Mouse (Mus musculus): ENCODE data around the gene Tspan2. TPM values are rescaled to one million over a fixed set of nuclear protein-coding genes. Genes with fewer than 3 reads are reported as not detected.
A peak's percentile ranks its signal among the peaks of the same experiment; 100 is the strongest.

The Tspan2 gene
- polyA plus RNA-seq, 1 experiment from 2014 or later: 7.1 TPM

GRCm38 (mm10) chr3:102704001-102704401 lies 30.3 kb upstream of the Tspan2 start:
- no peak for ATAC-seq (ENCODE audit: insufficient number of reproducible peaks, low FRiP score, low TSS enrichment, low read depth)
- no peaks in the 10 kb centered on the region for H3K36me3 ChIP-seq (ENCODE audit: control insufficient read depth, insufficient read depth, low read length)
- H3K4me1 ChIP-seq (ENCODE audit: control insufficient read depth, insufficient read depth, low read length): peaks cover 3% of the 10 kb centered on the region; the same call in 1 of the 2 replicates
- WGBS: 74% methylated on average over 4 of the region's 4 CpGs
- H3K4me3 ChIP-seq (ENCODE audit: low read depth, low read length): no peak overlapping the region
- H3K9ac ChIP-seq (ENCODE audit: low read length): no peak overlapping the region
- H3K27ac ChIP-seq (replicated peaks; ENCODE audit: low read depth, low read length): no peak overlapping the region
- DNase-seq (ENCODE audit: low spot score): no peak
- no peaks in the 10 kb centered on the region for H3K9me3 ChIP-seq (ENCODE audit: control insufficient read depth, low read length)
- H3K4me2 ChIP-seq (ENCODE audit: low read depth, severe bottlenecking): no peak overlapping the region
- no peaks in the 10 kb centered on the region for H3K27me3 ChIP-seq (ENCODE audit: control insufficient read depth, insufficient read depth, low read length)

- Histone ChIP-seq H3K4me3 (ENCODE audit: low read depth, low read length) (no peak overlapping the region), H3K9me3 (ENCODE audit: control insufficient read depth, low read length) (no peaks in the 10 kb centered on the region), H3K27ac (replicated peaks; ENCODE audit: low read depth, low read length) (no peak overlapping the region), H3K9ac (ENCODE audit: low read length) (no peak overlapping the region), H3K4me2 (ENCODE audit: low read depth, severe bottlenecking) (no peak overlapping the region), H3K36me3 (ENCODE audit: control insufficient read depth, insufficient read depth, low read length) (no peaks in the 10 kb centered on the region), H3K4me1 (ENCODE audit: control insufficient read depth, insufficient read depth, low read length) (peaks cover 3% of the 10 kb centered on the region; the same call in 1 of the 2 replicates), H3K27me3 (ENCODE audit: control insufficient read depth, insufficient read depth, low read length) (no peaks in the 10 kb centered on the region)
- ATAC-seq (ENCODE audit: insufficient number of reproducible peaks, low FRiP score, low TSS enrichment, low read depth) (no peak), DNase-seq (ENCODE audit: low spot score) (no peak)
- WGBS: 81% methylated on average over 9 of the region's 9 CpGs
These were observed 25.7 kb upstream of the Tspan2 start for GRCm38 (mm10) chr3:102708599-102708998.

GRCm38 (mm10) chr3:102715066-102715584 lies 19.2 kb upstream of the Tspan2 start:
- H3K36me3 ChIP-seq (ENCODE audit: control insufficient read depth, insufficient read depth, low read length): no peaks in the 10 kb centered on the region
- H3K9me3 ChIP-seq (ENCODE audit: control insufficient read depth, low read length): no peaks in the 10 kb centered on the region
- no peaks in the 10 kb centered on the region for H3K27me3 ChIP-seq (ENCODE audit: control insufficient read depth, insufficient read depth, low read length)
- DNase-seq (ENCODE audit: low spot score): peak; percentile 80
- peak overlapping the region; percentile 24; the same call in 1 of the 2 replicates for H3K4me2 ChIP-seq (ENCODE audit: low read depth, severe bottlenecking)
- WGBS: 40% methylated on average over 11 of the region's 11 CpGs
- H3K4me3 ChIP-seq (ENCODE audit: low read depth, low read length): no peak overlapping the region
- no peak overlapping the region for H3K27ac ChIP-seq (replicated peaks; ENCODE audit: low read depth, low read length)
- ATAC-seq (ENCODE audit: insufficient number of reproducible peaks, low FRiP score, low TSS enrichment, low read depth): no peak
- no peak overlapping the region for H3K9ac ChIP-seq (ENCODE audit: low read length)
- H3K4me1 ChIP-seq (ENCODE audit: control insufficient read depth, insufficient read depth, low read length): no peaks in the 10 kb centered on the region

GRCm38 (mm10) chr3:102715839-102716238 lies 18.5 kb upstream of the Tspan2 start:
- H3K4me3 ChIP-seq (ENCODE audit: low read depth, low read length): no peak overlapping the region
- no peak overlapping the region for H3K27ac ChIP-seq (replicated peaks; ENCODE audit: low read depth, low read length)
- no peak overlapping the region for H3K9ac ChIP-seq (ENCODE audit: low read length)
- H3K36me3 ChIP-seq (ENCODE audit: control insufficient read depth, insufficient read depth, low read length): no peaks in the 10 kb centered on the region
- H3K4me1 ChIP-seq (ENCODE audit: control insufficient read depth, insufficient read depth, low read length): no peaks in the 10 kb centered on the region
- no peaks in the 10 kb centered on the region for H3K27me3 ChIP-seq (ENCODE audit: control insufficient read depth, insufficient read depth, low read length)
- DNase-seq (ENCODE audit: low spot score): no peak
- no peak for ATAC-seq (ENCODE audit: insufficient number of reproducible peaks, low FRiP score, low TSS enrichment, low read depth)
- H3K9me3 ChIP-seq (ENCODE audit: control insufficient read depth, low read length): no peaks in the 10 kb centered on the region
- WGBS: 82% methylated on average over 8 of the region's 8 CpGs
- no peak overlapping the region for H3K4me2 ChIP-seq (ENCODE audit: low read depth, severe bottlenecking)

- Histone ChIP-seq H3K4me3 (ENCODE audit: low read depth, low read length) (no peak overlapping the region), H3K9ac (ENCODE audit: low read length) (no peak overlapping the region), H3K4me1 (ENCODE audit: control insufficient read depth, insufficient read depth, low read length) (no peaks in the 10 kb centered on the region), H3K27ac (replicated peaks; ENCODE audit: low read depth, low read length) (no peak overlapping the region), H3K9me3 (ENCODE audit: control insufficient read depth, low read length) (no peaks in the 10 kb centered on the region), H3K4me2 (ENCODE audit: low read depth, severe bottlenecking) (no peak overlapping the region), H3K36me3 (ENCODE audit: control insufficient read depth, insufficient read depth, low read length) (no peaks in the 10 kb centered on the region), H3K27me3 (ENCODE audit: control insufficient read depth, insufficient read depth, low read length) (no peaks in the 10 kb centered on the region)
- ATAC-seq (ENCODE audit: insufficient number of reproducible peaks, low FRiP score, low TSS enrichment, low read depth) (no peak), DNase-seq (ENCODE audit: low spot score) (no peak)
- 82% methylated on average over 3 of the region's 3 CpGs for WGBS
These were observed 16.6 kb upstream of the Tspan2 start for GRCm38 (mm10) chr3:102717586-102718285.

- Histone ChIP-seq H3K27ac (replicated peaks; ENCODE audit: low read depth, low read length) (no peak overlapping the region), H3K9me3 (ENCODE audit: control insufficient read depth, low read length) (no peaks in the 10 kb centered on the region), H3K4me1 (ENCODE audit: control insufficient read depth, insufficient read depth, low read length) (0 out of 2 replicates have a peak, but pooled peaks cover 4% of the 10 kb centered on the region), H3K4me3 (ENCODE audit: low read depth, low read length) (no peak overlapping the region), H3K27me3 (ENCODE audit: control insufficient read depth, insufficient read depth, low read length) (no peaks in the 10 kb centered on the region), H3K36me3 (ENCODE audit: control insufficient read depth, insufficient read depth, low read length) (no peaks in the 10 kb centered on the region), H3K9ac (ENCODE audit: low read length) (no peak overlapping the region), H3K4me2 (ENCODE audit: low read depth, severe bottlenecking) (no peak overlapping the region)
- WGBS: 71% methylated on average over 4 of the region's 4 CpGs
- ATAC-seq (ENCODE audit: insufficient number of reproducible peaks, low FRiP score, low TSS enrichment, low read depth) (no peak), DNase-seq (ENCODE audit: low spot score) (no peak)
These were observed 11.2 kb upstream of the Tspan2 start for GRCm38 (mm10) chr3:102723154-102723553.

- no peaks in the 10 kb centered on the region for H3K9me3 ChIP-seq (ENCODE audit: control insufficient read depth, low read length)
- DNase-seq (ENCODE audit: low spot score) (no peak), ATAC-seq (ENCODE audit: insufficient number of reproducible peaks, low FRiP score, low TSS enrichment, low read depth) (no peak)
- H3K4me2 ChIP-seq (ENCODE audit: low read depth, severe bottlenecking): no peak overlapping the region
- no peak overlapping the region for H3K9ac ChIP-seq (ENCODE audit: low read length)
- whole genome bisulfite sequencing: 68% methylated on average over 6 of the region's 6 CpGs
- no peaks in the 10 kb centered on the region for H3K27me3 ChIP-seq (ENCODE audit: control insufficient read depth, insufficient read depth, low read length)
- no peaks in the 10 kb centered on the region for H3K36me3 ChIP-seq (ENCODE audit: control insufficient read depth, insufficient read depth, low read length)
- no peak overlapping the region for H3K4me3 ChIP-seq (ENCODE audit: low read depth, low read length)
- no peak overlapping the region for H3K27ac ChIP-seq (replicated peaks; ENCODE audit: low read depth, low read length)
- 0 out of 2 replicates have a peak, but pooled peaks cover 4% of the 10 kb centered on the region for H3K4me1 ChIP-seq (ENCODE audit: control insufficient read depth, insufficient read depth, low read length)
These were observed 10.3 kb upstream of the Tspan2 start for GRCm38 (mm10) chr3:102723841-102724570.

GRCm38 (mm10) chr3:102724798-102725459 lies 9.4 kb upstream of the Tspan2 start:
- Histone ChIP-seq H3K9ac (ENCODE audit: low read length) (no peak overlapping the region), H3K4me1 (ENCODE audit: control insufficient read depth, insufficient read depth, low read length) (0 out of 2 replicates have a peak, but pooled peaks cover 4% of the 10 kb centered on the region), H3K27ac (replicated peaks; ENCODE audit: low read depth, low read length) (no peak overlapping the region), H3K27me3 (ENCODE audit: control insufficient read depth, insufficient read depth, low read length) (no peaks in the 10 kb centered on the region), H3K4me3 (ENCODE audit: low read depth, low read length) (no peak overlapping the region), H3K4me2 (ENCODE audit: low read depth, severe bottlenecking) (no peak overlapping the region), H3K9me3 (ENCODE audit: control insufficient read depth, low read length) (no peaks in the 10 kb centered on the region), H3K36me3 (ENCODE audit: control insufficient read depth, insufficient read depth, low read length) (no peaks in the 10 kb centered on the region)
- 66% methylated on average over 7 of the region's 7 CpGs for WGBS
- DNase-seq (ENCODE audit: low spot score): no peak
- no peak for ATAC-seq (ENCODE audit: insufficient number of reproducible peaks, low FRiP score, low TSS enrichment, low read depth)
